Mouse (Mus musculus): ENCODE measurements at regions not wholly inside any gene's neighbourhood (a gene's known extent, or its start where the extent isn't known, plus 50 kb on each side); places are given as distances from the start of the nearest gene placed in this dataset.

- TF ChIP-seq CTCF (conservative IDR thresholded peaks at IDR 0.05; ENCODE audit: low read length) (no peak), NANOG (IDR thresholded peaks at IDR 0.05; ENCODE audit: borderline replicate concordance, low read length) (no peak)
Observed at GRCm38 (mm10) chr9:115384345-115384744, 74.1 kb upstream of the Stt3b start.
